Mouse (Mus musculus): ENCODE results near the gene Meltf. TPM values are rescaled to one million over a fixed set of nuclear protein-coding genes. Genes with fewer than 3 reads are reported as not detected.
A peak's percentile ranks its signal among the peaks of the same experiment; 100 is the strongest.

Gene Meltf
- polyA plus RNA-seq, 1 experiment from 2014 or later = 0.40 TPM

DNA sequence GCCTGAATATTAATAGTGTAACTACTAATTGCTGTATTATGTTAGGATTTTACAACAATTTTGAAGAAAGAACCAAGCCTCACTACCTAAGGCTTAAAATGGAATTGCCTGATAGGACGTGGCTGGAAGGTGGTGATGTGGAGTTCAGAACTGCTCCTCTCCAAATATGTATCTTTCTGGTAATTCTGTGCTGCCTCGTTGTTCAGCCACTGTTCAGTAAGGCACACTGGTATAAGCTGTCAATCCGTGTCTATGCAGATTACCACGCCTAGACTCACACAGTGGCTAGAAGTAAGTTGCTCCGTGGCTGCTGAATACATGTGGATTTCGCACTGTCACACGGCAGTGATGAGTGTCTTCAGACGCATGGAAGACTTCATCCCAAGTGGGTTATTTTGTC, 4.9 kb upstream of the Meltf start:
- Histone ChIP-seq H3K4me2 (replicated peaks) (no peak overlapping the region), H3K36me3 (0 out of 2 replicates have a peak, but pooled peaks cover 14% of the 10 kb centered on the region), H3K9ac (no peak overlapping the region), H3K27ac (no peak overlapping the region), H3K4me3 (no peak overlapping the region), H3K4me1 (peaks cover under 1% of the 10 kb centered on the region; the same call in 1 of the 2 replicates), H3K27me3 (no peaks in the 10 kb centered on the region), H3K9me3 (replicated peaks) (no peaks in the 10 kb centered on the region)
- WGBS = 93% methylated on average over 8 of the region's 8 CpGs
- ATAC-seq (ENCODE audit: low FRiP score) = no peak

- Histone ChIP-seq H3K27ac (no peak overlapping the region), H3K4me2 (replicated peaks) (no peak overlapping the region)
- 94% methylated on average over 4 of the region's 4 CpGs for WGBS
Observed at GRCm38 (mm10) chr16:31875391-31875790, 3.2 kb upstream of the Meltf start.

GRCm38 (mm10) chr16:31876386-31876785, 2.2 kb upstream of the Meltf start:
- Histone ChIP-seq H3K27me3 (no peaks in the 10 kb centered on the region), H3K4me3 (no peak overlapping the region), H3K4me1 (peaks cover 4% of the 10 kb centered on the region; the same call in 1 of the 2 replicates), H3K9ac (no peak overlapping the region), H3K4me2 (replicated peaks) (no peak overlapping the region), H3K9me3 (replicated peaks) (no peaks in the 10 kb centered on the region), H3K27ac (no peak overlapping the region), H3K36me3 (0 out of 2 replicates have a peak, but pooled peaks cover 9% of the 10 kb centered on the region)
- no peak for ATAC-seq (ENCODE audit: low FRiP score)
- WGBS = 86% methylated on average over 10 of the region's 10 CpGs

More at GRCm38 (mm10) chr16:31875391-31875790, 3.2 kb upstream of the Meltf start:
- no peaks in the 10 kb centered on the region for H3K27me3 ChIP-seq
- H3K4me1 ChIP-seq = peaks cover 4% of the 10 kb centered on the region; the same call in 1 of the 2 replicates
- H3K36me3 ChIP-seq = 0 out of 2 replicates have a peak, but pooled peaks cover 10% of the 10 kb centered on the region
- H3K4me3 ChIP-seq = no peak overlapping the region
- H3K9me3 ChIP-seq (replicated peaks) = no peaks in the 10 kb centered on the region
- ATAC-seq (ENCODE audit: low FRiP score) = no peak
- no peak overlapping the region for H3K9ac ChIP-seq

- Histone ChIP-seq H3K36me3 (0 out of 2 replicates have a peak, but pooled peaks cover 5% of the 10 kb centered on the region), H3K27ac (no peak overlapping the region), H3K4me2 (replicated peaks) (no peak overlapping the region), H3K4me3 (no peak overlapping the region), H3K9ac (no peak overlapping the region), H3K4me1 (peaks cover 7% of the 10 kb centered on the region; the same call in 1 of the 2 replicates), H3K9me3 (replicated peaks) (no peaks in the 10 kb centered on the region), H3K27me3 (no peaks in the 10 kb centered on the region; the same call in 1 of the 2 replicates)
- ATAC-seq (ENCODE audit: low FRiP score) = no peak
- WGBS = 63% methylated on average over 6 of the region's 6 CpGs
Observed at GRCm38 (mm10) chr16:31878052-31878451, 558 bp upstream of the Meltf start.

DNA sequence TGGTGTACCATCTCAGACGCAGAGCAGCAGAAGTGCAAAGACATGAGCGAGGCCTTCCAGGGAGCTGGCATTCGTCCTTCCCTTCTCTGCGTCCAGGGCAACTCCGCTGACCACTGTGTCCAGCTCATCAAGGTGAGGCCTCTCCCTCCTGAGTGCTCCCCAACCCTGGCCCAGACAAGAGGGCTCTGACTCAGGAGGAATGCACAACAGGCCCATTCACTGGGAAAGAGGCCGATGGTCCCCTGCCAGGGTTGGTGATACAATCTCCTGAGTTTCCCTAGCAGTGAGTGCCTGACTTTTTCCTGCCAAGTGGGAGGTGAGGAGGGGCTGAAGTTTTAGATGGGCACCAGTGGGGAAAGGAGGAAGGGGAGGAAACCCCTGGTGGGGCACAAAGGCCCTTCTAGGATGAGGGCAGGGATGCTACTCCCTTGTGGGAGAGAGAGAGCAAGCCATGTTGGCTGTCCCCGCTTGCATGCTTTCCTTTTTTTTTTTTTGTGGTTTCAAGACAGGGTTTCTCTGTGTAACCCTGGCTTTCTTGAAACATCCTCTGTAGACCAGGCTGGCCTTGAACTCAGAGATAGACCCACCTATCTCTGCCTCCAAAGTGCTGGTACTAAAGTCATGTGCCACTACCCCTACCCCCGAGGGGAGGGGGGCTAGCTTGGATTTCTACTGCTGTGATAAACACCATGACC, 1.7 kb downstream of the Meltf start:
- no peak for ATAC-seq (ENCODE audit: low FRiP score)
- no peak overlapping the region for H3K4me3 ChIP-seq
- 80% methylated on average over 8 of the region's 8 CpGs for WGBS
- no peak overlapping the region for H3K4me2 ChIP-seq (replicated peaks)
- no peak overlapping the region for H3K27ac ChIP-seq
- peaks cover 22% of the 10 kb centered on the region for H3K4me1 ChIP-seq
- H3K9me3 ChIP-seq (replicated peaks) = no peaks in the 10 kb centered on the region
- H3K27me3 ChIP-seq = no peaks in the 10 kb centered on the region; the same call in 1 of the 2 replicates
- no peaks in the 10 kb centered on the region for H3K36me3 ChIP-seq
- no peak overlapping the region for H3K9ac ChIP-seq

- no peak for ATAC-seq (ENCODE audit: low FRiP score)
- Histone ChIP-seq H3K27me3 (no peaks in the 10 kb centered on the region; the same call in 1 of the 2 replicates), H3K4me1 (peaks cover 22% of the 10 kb centered on the region), H3K9me3 (replicated peaks) (no peaks in the 10 kb centered on the region), H3K27ac (no peak overlapping the region), H3K4me3 (no peak overlapping the region), H3K9ac (no peak overlapping the region), H3K36me3 (no peaks in the 10 kb centered on the region), H3K4me2 (replicated peaks) (no peak overlapping the region)
- WGBS = 62% methylated on average over 9 of the region's 9 CpGs
Observed at GRCm38 (mm10) chr16:31882381-31882908, 3.8 kb downstream of the Meltf start.

- no peak overlapping the region for H3K4me2 ChIP-seq (replicated peaks)
- H3K4me1 ChIP-seq = peaks cover 22% of the 10 kb centered on the region
- H3K9ac ChIP-seq = no peak overlapping the region
- no peaks in the 10 kb centered on the region; the same call in 1 of the 2 replicates for H3K27me3 ChIP-seq
- ATAC-seq (ENCODE audit: low FRiP score) = peak; percentile 27; the same call in 1 of the 2 replicates
- H3K36me3 ChIP-seq = no peaks in the 10 kb centered on the region
- no peak overlapping the region for H3K27ac ChIP-seq
- 77% methylated on average over 14 of the region's 14 CpGs for WGBS
- H3K9me3 ChIP-seq (replicated peaks) = no peaks in the 10 kb centered on the region
- H3K4me3 ChIP-seq = no peak overlapping the region
Observed at GRCm38 (mm10) chr16:31883302-31883701, 4.7 kb downstream of the Meltf start.

DNA sequence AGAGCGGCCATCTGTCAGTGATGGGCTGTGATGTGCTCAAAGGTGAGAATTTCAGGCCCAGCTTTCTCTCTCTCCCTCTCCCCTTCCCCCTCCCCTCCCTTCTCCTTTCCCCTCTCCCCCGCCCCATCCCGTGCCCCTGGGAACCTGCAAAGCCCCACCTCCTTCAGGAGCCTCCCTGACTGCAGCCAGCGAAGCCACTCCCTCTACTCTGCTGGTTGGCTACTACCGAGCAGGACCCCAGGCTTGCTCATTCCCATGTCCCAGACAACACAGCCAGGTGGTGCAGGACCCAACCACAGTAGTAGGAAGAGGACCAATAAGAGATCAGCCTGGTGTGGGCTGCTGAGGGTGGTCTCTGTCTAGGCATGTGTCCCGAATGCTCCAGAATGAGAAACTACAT, 5.3 kb downstream of the Meltf start:
- Histone ChIP-seq H3K27me3 (no peaks in the 10 kb centered on the region; the same call in 1 of the 2 replicates), H3K4me2 (replicated peaks) (0 out of 2 replicates have a peak overlapping the region, but pooled peaks have one; percentile 15), H3K9ac (no peak overlapping the region), H3K9me3 (replicated peaks) (no peaks in the 10 kb centered on the region), H3K4me3 (no peak overlapping the region), H3K36me3 (no peaks in the 10 kb centered on the region), H3K27ac (no peak overlapping the region), H3K4me1 (peaks cover 20% of the 10 kb centered on the region)
- WGBS = 27% methylated on average over 6 of the region's 6 CpGs
- ATAC-seq (ENCODE audit: low FRiP score) = peak; percentile 44; the same call in 1 of the 2 replicates

GRCm38 (mm10) chr16:31890907-31891306, 12.3 kb downstream of the Meltf start:
- Histone ChIP-seq H3K27me3 (no peaks in the 10 kb centered on the region), H3K4me1 (0 out of 2 replicates have a peak, but pooled peaks cover 3% of the 10 kb centered on the region), H3K9ac (no peak overlapping the region), H3K36me3 (no peaks in the 10 kb centered on the region), H3K4me2 (replicated peaks) (no peak overlapping the region), H3K4me3 (no peak overlapping the region), H3K27ac (no peak overlapping the region), H3K9me3 (replicated peaks) (no peaks in the 10 kb centered on the region)
- 56% methylated on average over 7 of the region's 7 CpGs for WGBS
- no peak for ATAC-seq (ENCODE audit: low FRiP score)

DNA sequence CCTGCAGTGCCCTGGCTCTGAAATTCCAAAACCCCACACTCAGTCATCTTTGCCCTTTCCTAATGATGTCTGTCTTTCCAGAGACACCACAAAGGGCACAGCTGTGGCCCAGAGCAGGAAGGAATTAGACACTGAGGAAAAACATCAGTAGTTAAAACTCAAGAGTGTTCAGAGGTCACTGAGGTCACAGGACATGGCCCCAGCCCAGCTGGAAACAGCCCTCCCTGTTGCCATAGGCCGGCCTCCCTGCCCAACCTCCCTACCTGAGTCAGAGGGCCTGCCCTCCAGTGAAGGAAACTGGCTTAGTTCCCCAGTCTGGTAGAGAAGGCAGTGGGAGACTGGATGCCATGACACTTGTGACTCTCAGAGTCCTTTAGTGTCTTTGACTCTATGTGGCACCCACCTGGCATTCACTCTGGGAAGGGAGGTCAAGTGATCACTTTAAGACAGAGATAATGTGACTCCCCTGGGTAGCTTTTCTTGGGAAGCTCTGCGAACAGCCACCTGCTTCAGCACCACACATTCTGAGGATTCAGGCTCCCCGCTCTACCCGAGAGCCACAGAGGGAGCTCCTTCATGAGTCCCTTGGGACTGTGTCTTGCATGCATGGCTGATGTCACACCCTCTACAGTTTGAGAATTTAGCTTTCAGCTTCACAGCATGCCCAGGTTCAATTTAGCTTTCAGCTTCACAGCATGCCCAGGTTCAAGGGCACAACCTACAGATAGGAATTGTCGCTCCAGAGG, 15.0 kb downstream of the Meltf start:
- ATAC-seq (ENCODE audit: low FRiP score) = no peak

GRCm38 (mm10) chr16:31896971-31897774, 18.6 kb downstream of the Meltf start:
- 16% methylated on average over 29 of the region's 29 CpGs for WGBS
- peak overlapping the region; percentile 57; the same call in 1 of the 2 replicates for H3K27ac ChIP-seq
- no peaks in the 10 kb centered on the region for H3K27me3 ChIP-seq
- ATAC-seq (ENCODE audit: low FRiP score) = peak; percentile 45
- peak overlapping the region; percentile 16; the same call in 1 of the 2 replicates for H3K4me3 ChIP-seq
- peaks cover 10% of the 10 kb centered on the region for H3K9me3 ChIP-seq (replicated peaks)
- peaks cover 24% of the 10 kb centered on the region for H3K4me1 ChIP-seq
- H3K4me2 ChIP-seq (replicated peaks) = peak overlapping the region; percentile 53
- no peaks in the 10 kb centered on the region for H3K36me3 ChIP-seq
- no peak overlapping the region for H3K9ac ChIP-seq

More for the DNA sequence above, 15.0 kb downstream of the Meltf start:
- H3K9me3 ChIP-seq (replicated peaks) = no peaks in the 10 kb centered on the region
- H3K27me3 ChIP-seq = no peaks in the 10 kb centered on the region
- no peak overlapping the region for H3K9ac ChIP-seq
- no peak overlapping the region for H3K4me2 ChIP-seq (replicated peaks)
- 60% methylated on average over 5 of the region's 5 CpGs for WGBS
- H3K36me3 ChIP-seq = no peaks in the 10 kb centered on the region
- H3K4me3 ChIP-seq = no peak overlapping the region
- no peak overlapping the region for H3K27ac ChIP-seq
- H3K4me1 ChIP-seq = peaks cover 21% of the 10 kb centered on the region

All from hindbrain, embryonic 12.5 days (tissue).